Mouse (Mus musculus) thymus, adult 2 months (tissue): ENCODE measurements around the gene Panx3. TPM values are rescaled to one million over a fixed set of nuclear protein-coding genes. Genes with fewer than 3 reads are reported as not detected.

Source experiments
- DNase-seq: peaks from one replicate; pipeline ENCODE4 v3.0.0; 2021
- H3K27ac ChIP-seq: fragments of 200-500 bp; 2 replicates; pipeline ENCODE4 v1.5.1; 2012; ENCODE audit warnings: low read length, control low read depth; ENCODE audit not compliant: control insufficient read depth, insufficient read depth
- H3K27me3 ChIP-seq: fragments of 200-500 bp; 2 replicates; pipeline ENCODE4 v1.6.1; 2012; ENCODE audit warnings: mild to moderate bottlenecking, low read length, moderate library complexity, mixed read lengths; ENCODE audit not compliant: control insufficient read depth, insufficient read depth
- H3K36me3 ChIP-seq: fragments of 200-500 bp; 2 replicates; pipeline ENCODE4 v1.6.1; 2012; ENCODE audit warnings: mild to moderate bottlenecking, low read length, moderate library complexity; ENCODE audit not compliant: control insufficient read depth, insufficient read depth
- H3K4me1 ChIP-seq: fragments of 200-500 bp; replicated peaks from 2 replicates; pipeline ENCODE4 v1.6.1; 2012; ENCODE audit warnings: low read length; ENCODE audit not compliant: control insufficient read depth, insufficient read depth
- H3K4me3 ChIP-seq: fragments of 200-500 bp; 2 replicates; pipeline ENCODE4 v1.5.1; 2012; ENCODE audit warnings: mild to moderate bottlenecking, low read length, control low read depth, moderate library complexity; ENCODE audit not compliant: control insufficient read depth, insufficient read depth
- CTCF ChIP-seq: fragments of 200-500 bp; IDR thresholded peaks from 2 replicates; pipeline ENCODE4 v1.5.1; 2012; ENCODE audit warnings: mild to moderate bottlenecking, control low read depth, low read length, moderate library complexity, borderline replicate concordance; ENCODE audit not compliant: control insufficient read depth, poor library complexity, insufficient read depth; ENCODE audit errors: extremely low read depth
- POLR2A ChIP-seq: fragments of 200-500 bp; IDR thresholded peaks from 2 replicates; pipeline ENCODE4 v1.6.1; 2012; ENCODE audit warnings: mild to moderate bottlenecking, low read length, control low read depth, moderate library complexity; ENCODE audit not compliant: control insufficient read depth, poor library complexity, insufficient read depth; ENCODE audit errors: extremely low read depth
- WGBS: fragments of 180-500 bp; shearing (Covaris S2); methylation state at CpG from one replicate; pipeline ENCODE4 v1.1.7; 2018; 5-methylcytosine and 5-hydroxymethylcytosine counted together
- polyA plus RNA-seq: library from polyadenylated mRNA; depleted of rRNA; stranded (reverse); fragments of >200 nt; gene quantifications from 2 replicates; pipeline ENCODE4 v1.2.3, GENCODE M21; 2012; rRNA removed

The Panx3 gene
- polyA plus RNA-seq, 1 experiment = not detected

DNA sequence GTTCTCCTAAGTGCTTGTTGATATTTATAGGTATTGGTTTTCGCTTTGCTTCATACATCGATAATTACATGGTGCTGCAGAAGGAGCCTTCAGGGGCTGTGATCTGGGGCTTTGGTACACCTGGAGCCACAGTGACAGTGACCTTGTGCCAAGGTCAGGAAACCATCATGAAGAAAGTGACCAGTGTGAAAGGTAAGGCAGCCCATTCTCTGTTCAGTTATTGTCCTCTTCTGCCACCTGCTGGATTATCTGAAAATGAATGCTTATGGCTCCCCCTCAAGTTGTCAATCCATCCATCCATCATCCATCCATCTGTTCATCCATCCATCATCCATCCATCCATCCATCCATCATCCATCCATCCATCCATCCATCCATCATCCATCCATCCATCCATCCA is 52.3 kb downstream of the Panx3 start:
- peak; percentile 40 for DNase-seq
- TF ChIP-seq POLR2A (no peak), CTCF (no peak)
- no peaks in the 10 kb centered on the region for H3K36me3 ChIP-seq
- 64% methylated on average over 2 of the region's 2 CpGs for WGBS
- H3K27me3 ChIP-seq = no peaks in the 10 kb centered on the region
- no peak overlapping the region for H3K4me3 ChIP-seq
- no peak overlapping the region for H3K27ac ChIP-seq
- peaks cover 12% of the 10 kb centered on the region for H3K4me1 ChIP-seq

DNA sequence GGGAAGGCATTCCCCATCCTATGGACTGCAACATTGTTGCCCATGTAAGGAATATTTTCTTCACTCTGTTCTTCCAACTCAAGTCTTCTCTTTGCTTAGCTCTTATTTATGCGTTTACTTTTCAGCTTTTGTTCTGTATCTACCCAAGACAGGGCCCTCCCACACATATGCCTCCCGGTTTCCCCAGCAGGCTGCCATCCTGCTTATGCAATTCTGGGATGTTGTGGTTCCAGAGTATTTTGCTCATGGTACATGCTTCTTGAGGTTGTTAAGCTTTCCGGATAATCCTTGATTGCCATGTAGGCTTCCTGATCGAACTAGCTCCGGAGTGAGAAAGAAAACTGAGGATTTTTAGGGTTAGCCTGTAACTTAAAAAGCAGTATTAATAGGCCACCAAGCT is 53.8 kb downstream of the Panx3 start:
- TF ChIP-seq CTCF = no peak
- no peak overlapping the region for H3K27ac ChIP-seq
- 96% methylated on average over 5 of the region's 5 CpGs for WGBS
- peaks cover 12% of the 10 kb centered on the region for H3K4me1 ChIP-seq
- no peak for DNase-seq
- H3K4me3 ChIP-seq = no peak overlapping the region
- no peaks in the 10 kb centered on the region for H3K27me3 ChIP-seq
- H3K36me3 ChIP-seq = no peaks in the 10 kb centered on the region

DNA sequence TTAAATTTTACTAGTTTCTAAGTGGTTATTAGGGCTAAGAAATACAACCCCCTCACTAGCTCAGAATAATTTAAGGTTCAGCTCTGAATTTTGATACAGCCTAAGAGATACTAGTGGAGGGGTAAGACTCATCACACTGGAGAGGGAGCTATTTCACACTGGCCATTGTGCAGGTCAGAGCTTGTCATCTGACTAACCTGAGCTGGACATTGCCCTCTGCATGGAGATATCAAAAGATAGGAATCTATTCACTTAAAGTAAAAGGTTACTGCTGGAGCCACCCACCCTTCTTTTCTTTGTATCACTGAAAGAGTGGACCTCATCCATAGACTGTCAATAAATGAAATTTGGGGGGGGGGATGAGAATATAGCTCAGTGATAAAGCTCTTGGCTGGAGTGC is 54.7 kb downstream of the Panx3 start:
- Histone ChIP-seq H3K27me3 (no peaks in the 10 kb centered on the region), H3K27ac (peak overlapping the region; percentile 61; the same call in 1 of the 2 replicates), H3K36me3 (no peaks in the 10 kb centered on the region), H3K4me3 (no peak overlapping the region), H3K4me1 (peaks cover 12% of the 10 kb centered on the region)
- TF ChIP-seq POLR2A (no peak), CTCF (no peak)
- DNase-seq = no peak

DNA sequence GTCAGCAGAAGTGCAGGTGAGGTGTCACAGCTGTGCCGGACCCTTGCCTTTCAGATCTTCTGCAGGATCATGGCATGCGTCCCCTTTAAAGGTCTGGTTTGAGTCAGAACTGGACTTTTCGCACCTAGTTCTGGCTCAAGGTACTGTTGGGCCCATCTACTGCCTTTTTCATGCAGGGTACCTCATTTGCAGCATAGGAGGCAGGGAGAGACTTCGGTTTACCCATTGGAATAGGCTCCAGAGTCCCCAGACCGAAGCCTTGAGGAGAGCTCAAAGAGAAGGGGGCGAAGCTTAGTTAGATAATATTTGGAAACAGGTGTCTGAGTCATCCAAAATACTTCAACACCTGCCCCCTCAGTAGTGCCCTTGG is 55.1 kb downstream of the Panx3 start:
- Histone ChIP-seq H3K4me1 (peaks cover 12% of the 10 kb centered on the region), H3K27ac (peak overlapping the region; percentile 61; the same call in 1 of the 2 replicates), H3K4me3 (peak overlapping the region; percentile 74), H3K27me3 (no peaks in the 10 kb centered on the region), H3K36me3 (no peaks in the 10 kb centered on the region)
- DNase-seq = no peak
- 23% methylated on average over 6 of the region's 6 CpGs for WGBS
- no peak for TF ChIP-seq POLR2A
- no peak for TF ChIP-seq CTCF

DNA sequence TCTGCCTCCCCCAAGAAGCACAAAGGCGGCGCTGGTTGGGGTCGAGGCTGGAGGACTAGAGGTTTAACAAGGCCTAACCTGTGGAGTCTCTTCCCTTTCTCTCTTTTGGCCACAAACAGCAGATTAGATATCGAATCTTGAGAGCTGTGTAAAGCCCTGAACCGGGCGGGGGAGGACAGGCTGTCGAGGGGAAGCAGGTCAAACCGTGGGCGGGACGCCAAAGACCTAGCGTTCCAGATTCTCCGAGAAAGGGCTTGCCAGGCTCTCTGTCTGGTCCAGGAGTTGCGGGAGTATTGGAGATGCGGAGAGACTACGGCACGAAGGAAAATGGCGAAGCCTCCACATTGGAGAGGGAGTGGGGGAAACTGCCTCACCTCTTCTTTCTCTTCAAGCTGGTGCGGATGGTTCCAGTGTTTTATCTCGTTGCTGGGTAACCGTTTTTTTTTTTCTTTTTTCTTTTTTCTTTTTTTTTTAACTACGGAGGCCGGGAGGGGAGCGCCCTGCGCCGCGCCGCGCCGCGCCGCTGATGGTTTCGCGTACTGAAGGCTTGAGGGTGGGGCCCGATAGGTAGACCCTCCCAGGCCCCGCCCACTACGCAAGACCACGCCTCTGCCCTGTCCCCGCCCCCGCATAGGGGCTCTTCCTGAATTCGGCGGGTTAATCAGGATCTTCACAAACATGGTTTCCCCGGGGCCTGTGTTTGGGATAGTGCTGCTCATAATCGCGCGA is 55.7 kb downstream of the Panx3 start, which contains the start of gene Spa17:
TSS of gene Spa17 (minus strand) at position 541 of the 729 bp plus-strand sequence.
- Histone ChIP-seq H3K4me3 (peak within 1 kb of the TSS; percentile 74), H3K36me3 (no peaks in the 10 kb centered on the region), H3K4me1 (peaks cover 12% of the 10 kb centered on the region), H3K27me3 (no peaks in the 10 kb centered on the region), H3K27ac (peak within 1 kb of the TSS; percentile 61; the same call in 1 of the 2 replicates)
- under 1% methylated on average over 45 of the region's 45 CpGs for WGBS
- TF ChIP-seq POLR2A = peak; percentile 64; the same call in 1 of the 2 replicates
- TF ChIP-seq CTCF = peak; percentile 18; the same call in 1 of the 2 replicates
- peak; percentile 94 for DNase-seq

Other genes starting within 250 kb of the Panx3 start
- 0.78 and 0.94 TPM in 2 replicates for gene Robo3, start 236.0 kb downstream of the Panx3 start, polyA plus RNA-seq
- 42.8 and 42.9 TPM in 2 replicates for gene Msantd2, start 179.9 kb downstream of the Panx3 start, polyA plus RNA-seq
- 9.6 and 14.1 TPM in 2 replicates for gene Esam, start 141.2 kb downstream of the Panx3 start, polyA plus RNA-seq
- gene Vsig2, start 130.0 kb downstream of the Panx3 start, polyA plus RNA-seq = 1.5 and 3.3 TPM in 2 replicates
- 14.2 and 16.2 TPM in 2 replicates for gene Nrgn, start 116.3 kb downstream of the Panx3 start, polyA plus RNA-seq
- 9.0 and 10.0 TPM in 2 replicates for gene Siae, start 113.5 kb downstream of the Panx3 start, polyA plus RNA-seq
- gene Spa17, start 55.5 kb downstream of the Panx3 start, polyA plus RNA-seq = 0.20 and 0.47 TPM in 2 replicates
- 46.5 and 54.2 TPM in 2 replicates for gene Tbrg1, start 11.9 kb downstream of the Panx3 start, polyA plus RNA-seq
- not detected in 2 replicates for gene Olfr160, start 47.0 kb upstream of the Panx3 start, polyA plus RNA-seq
- not detected in 2 replicates for gene Olfr874, start 75.9 kb upstream of the Panx3 start, polyA plus RNA-seq
- gene Olfr875, start 102.6 kb upstream of the Panx3 start, polyA plus RNA-seq = not detected in 2 replicates
- gene Olfr876, start 133.8 kb upstream of the Panx3 start, polyA plus RNA-seq = not detected in 2 replicates
- not detected in 2 replicates for gene Olfr877, start 185.0 kb upstream of the Panx3 start, polyA plus RNA-seq
- not detected in 2 replicates for gene Olfr145, start 227.5 kb upstream of the Panx3 start, polyA plus RNA-seq
- gene Olfr878, start 248.6 kb upstream of the Panx3 start, polyA plus RNA-seq = not detected in 2 replicates